Comparison of ENCODE assay signal across 9 mouse cellular contexts in the genomic region with DNA sequence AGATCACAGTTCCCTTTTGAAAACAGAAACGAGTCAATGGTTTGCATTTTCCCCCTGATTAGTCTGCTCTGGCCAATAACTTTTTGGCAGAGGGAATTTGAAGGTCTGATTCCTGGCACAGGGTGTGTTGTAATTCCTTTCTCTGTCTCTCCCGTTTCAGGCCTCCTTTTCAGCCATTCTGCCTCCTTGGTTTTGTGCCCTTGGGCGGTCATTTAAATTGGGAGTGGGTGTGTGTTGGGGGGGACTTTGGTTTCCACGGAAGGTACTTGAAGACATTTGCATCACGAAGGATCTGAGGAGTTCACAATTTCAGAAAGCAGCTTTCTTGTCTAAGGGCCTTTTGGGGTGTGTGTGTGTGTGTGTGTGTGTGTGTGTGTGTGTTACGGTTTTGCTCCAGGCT. TPM values are rescaled to one million over a fixed set of nuclear protein-coding genes. Genes with fewer than 3 reads are reported as not detected.
DNase-seq lines count a peak whose midpoint lies in the region; ATAC-seq and TF ChIP-seq lines count a peak whose summit lies in the region.
"Had no signal": no experiment of that assay in that cellular context is flagged by ENCODE, and none has a peak within 500 bp of the region (broad histone marks: within the 10 kb centered on the region; RNA-seq: fewer than 3 reads in every experiment).

No protein-coding gene starts in this region.

- peak overlapping the region; percentile 72 for H3K4me3 ChIP-seq in layer of hippocampus, adult 2 months
- H3K4me3 ChIP-seq in embryonic facial prominence, embryonic 11.5 days (ENCODE audit: low read depth, low read length), result peak overlapping the region; percentile 64; the same call in 1 of the 2 replicates
- peak overlapping the region; percentile 67 for H3K4me3 ChIP-seq in intestine, embryonic 16.5 days (ENCODE audit: low read length)
- peak overlapping the region; percentile 70; the same call in 1 of the 2 replicates for H3K4me3 ChIP-seq in neural tube, embryonic 12.5 days

- H3K4me1 ChIP-seq in embryonic facial prominence, embryonic 11.5 days (ENCODE audit: control insufficient read depth, insufficient read depth, low read length), result peaks cover 4% of the 10 kb centered on the region; the same call in 1 of the 2 replicates
- peaks cover 7% of the 10 kb centered on the region for H3K4me1 ChIP-seq in intestine, embryonic 16.5 days (ENCODE audit: control insufficient read depth, insufficient read depth, low read length)
- peaks cover 15% of the 10 kb centered on the region for H3K4me1 ChIP-seq in neural tube, embryonic 12.5 days

- TF ChIP-seq CTCF in layer of hippocampus, adult 2 months (conservative IDR thresholded peaks at IDR 0.05), result no peak

- no peaks in the 10 kb centered on the region for H3K9me3 ChIP-seq in embryonic facial prominence, embryonic 11.5 days (replicated peaks; ENCODE audit: control insufficient read depth, low read length)
- H3K9me3 ChIP-seq in intestine, embryonic 16.5 days (ENCODE audit: control insufficient read depth, low read length), result no peaks in the 10 kb centered on the region
- no peaks in the 10 kb centered on the region for H3K9me3 ChIP-seq in neural tube, embryonic 12.5 days

- no peaks in the 10 kb centered on the region for H3K27me3 ChIP-seq in embryonic facial prominence, embryonic 11.5 days (ENCODE audit: control insufficient read depth, insufficient read depth, low read length)
- H3K27me3 ChIP-seq in intestine, embryonic 16.5 days (replicated peaks; ENCODE audit: control insufficient read depth, insufficient read depth, low read length), result no peaks in the 10 kb centered on the region
- H3K27me3 ChIP-seq in neural tube, embryonic 12.5 days (replicated peaks), result no peaks in the 10 kb centered on the region

- WGBS in embryonic facial prominence, embryonic 11.5 days, result 21% methylated on average over 6 of the region's 6 CpGs
- 44% methylated on average over 6 of the region's 6 CpGs for WGBS in intestine, embryonic 16.5 days
- 30% methylated on average over 6 of the region's 6 CpGs for WGBS in neural tube, embryonic 12.5 days

- H3K36me3 ChIP-seq in embryonic facial prominence, embryonic 11.5 days (replicated peaks; ENCODE audit: control insufficient read depth, insufficient read depth, low read depth, low read length), result no peaks in the 10 kb centered on the region
- H3K36me3 ChIP-seq in intestine, embryonic 16.5 days (ENCODE audit: control insufficient read depth, insufficient read depth, low read length), result no peaks in the 10 kb centered on the region
- H3K36me3 ChIP-seq in neural tube, embryonic 12.5 days, result no peaks in the 10 kb centered on the region

- H3K9ac ChIP-seq in embryonic facial prominence, embryonic 11.5 days (replicated peaks; ENCODE audit: low read length), result no peak overlapping the region
- 0 out of 2 replicates have a peak overlapping the region, but pooled peaks have one; percentile 28 for H3K9ac ChIP-seq in intestine, embryonic 16.5 days (ENCODE audit: low read depth, low read length)
- H3K9ac ChIP-seq in neural tube, embryonic 12.5 days, result 0 out of 2 replicates have a peak overlapping the region, but pooled peaks have one; percentile 83

- no peak for DNase-seq in layer of hippocampus, adult 2 months (ENCODE audit: low spot score in 2 of 2)
- DNase-seq in layer of hippocampus, adult 9-11 months, result no peak
- no peak for DNase-seq in embryonic facial prominence, embryonic 11.5 days (ENCODE audit: low spot score)
- DNase-seq in adrenal gland, postnatal 10 days, result no peak
- DNase-seq in B cell, adult 2 months, result no peak
- no peak for DNase-seq in ovary, postnatal 10 days (ENCODE audit: low spot score)
- DNase-seq: cerebellum, postnatal 36 days had no signal

- H3K27ac ChIP-seq in layer of hippocampus, adult 2 months, result peak overlapping the region; percentile 77; the same call in 1 of the 2 replicates
- no peak overlapping the region for H3K27ac ChIP-seq in embryonic facial prominence, embryonic 11.5 days (replicated peaks; ENCODE audit: low read depth, low read length)
- no peak overlapping the region for H3K27ac ChIP-seq in intestine, embryonic 16.5 days (ENCODE audit: low read length)
- H3K27ac ChIP-seq in neural tube, embryonic 12.5 days, result no peak overlapping the region

- ATAC-seq in embryonic facial prominence, embryonic 11.5 days (replicated peaks; ENCODE audit: insufficient number of reproducible peaks, low FRiP score, low TSS enrichment, low read depth), result no peak
- no peak for ATAC-seq in intestine, embryonic 16.5 days
- ATAC-seq in neural tube, embryonic 12.5 days (ENCODE audit: low FRiP score, low read depth), result no peak

- H3K4me2 ChIP-seq in embryonic facial prominence, embryonic 11.5 days (ENCODE audit: low read depth, low read length), result peak overlapping the region; percentile 98
- peak overlapping the region; percentile 100 for H3K4me2 ChIP-seq in intestine, embryonic 16.5 days (ENCODE audit: low read depth, low read length)
- peak overlapping the region; percentile 96 for H3K4me2 ChIP-seq in neural tube, embryonic 12.5 days (replicated peaks)

RNA-seq across cellular contexts. Expression of gene Kit, which starts 2.0 kb away (rescaled TPM):
- 10 to 100 TPM; 77.5 to 87.4 TPM for total RNA-seq in layer of hippocampus, adult 2 months (2021)
- polyA plus RNA-seq in embryonic facial prominence, embryonic 11.5 days (2014; fragmentation: Nextera tagmentation; extraction: Ambion mirVana), result 20.8 and 21.0 TPM in 2 replicates
- polyA plus RNA-seq in intestine, embryonic 16.5 days (2015; fragmentation: Nextera tagmentation; extraction: Ambion mirVana), result 17.1 and 17.8 TPM in 2 replicates
- 32.1 and 34.3 TPM in 2 replicates for polyA plus RNA-seq in neural tube, embryonic 12.5 days (2016; fragmentation: Nextera tagmentation; extraction: Ambion mirVana)
- 10 to 100 TPM in 1 of 2 experiments, 1 to 10 TPM in 1; 9.3 to 14.1 TPM for total RNA-seq in adrenal gland, postnatal 10 days (2021)
